Mouse (Mus musculus) frontal cortex, adult 2 months (tissue): ENCODE data around the gene 1600014C23Rik. TPM values are rescaled to one million over a fixed set of nuclear protein-coding genes. Genes with fewer than 3 reads are reported as not detected.

Experiments
- DNase-seq, 2 experiments: peaks; one replicate each; pipeline ENCODE4 v3.0.0; 2022; ENCODE audit warnings: low spot score in 1 of 2; ENCODE audit errors: extremely low spot score in 1 of 2
- polyA plus RNA-seq: library from polyadenylated mRNA; depleted of rRNA; stranded (reverse); fragments of >200 nt; gene quantifications from 2 replicates; pipeline ENCODE4 v1.2.3, GENCODE M21; 2012; rRNA removed

Gene 1600014C23Rik
- polyA plus RNA-seq, 1 experiment = 0.22 TPM

GRCm38 (mm10) chr17:45696981-45697380 is 36.7 kb downstream of the 1600014C23Rik start:
- DNase-seq = no peak

DNA sequence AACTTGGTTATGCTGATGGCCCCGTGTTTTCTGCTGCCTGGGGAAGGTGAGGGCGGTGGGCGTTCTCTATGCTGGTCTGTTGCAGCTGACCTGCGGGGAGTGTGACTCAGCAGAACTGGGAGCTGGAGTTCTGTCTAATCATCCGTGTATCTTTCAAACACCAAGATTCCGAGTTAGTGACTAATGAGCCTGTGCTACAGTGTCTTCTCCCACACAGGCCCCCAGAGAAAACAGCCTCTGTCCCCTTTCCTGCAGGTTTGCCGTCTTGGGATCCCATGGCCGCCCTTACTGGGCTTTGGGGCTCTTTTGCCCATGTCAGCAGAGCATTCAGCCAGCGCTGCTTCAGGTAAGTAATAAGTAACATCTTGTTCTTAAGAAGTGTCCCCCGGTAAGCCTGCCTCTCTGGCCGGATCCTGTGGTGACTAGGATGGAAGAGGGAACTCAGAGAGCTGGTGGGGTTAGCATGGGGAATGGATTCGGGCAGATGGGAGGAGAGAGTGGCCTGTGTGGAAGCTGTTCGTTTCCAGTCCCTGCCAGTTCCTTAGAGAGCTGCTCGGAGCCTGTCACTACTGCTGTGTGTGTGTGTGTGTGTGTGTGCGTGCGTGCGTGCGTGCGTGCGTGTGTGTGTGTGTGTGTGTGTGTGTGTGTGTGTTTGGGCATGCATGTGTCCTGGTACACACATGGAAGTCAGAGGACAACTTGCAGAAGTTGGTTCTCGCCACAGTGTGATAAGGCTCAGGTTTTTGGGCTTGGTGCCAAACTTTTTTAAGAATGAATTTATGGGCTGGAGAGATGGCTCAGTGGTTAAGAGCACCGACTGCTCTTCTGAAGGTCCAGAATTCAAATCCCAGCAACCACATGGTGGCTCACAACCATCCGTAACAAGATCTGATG is 38.2 kb downstream of the 1600014C23Rik start:
- DNase-seq = no peak

DNA sequence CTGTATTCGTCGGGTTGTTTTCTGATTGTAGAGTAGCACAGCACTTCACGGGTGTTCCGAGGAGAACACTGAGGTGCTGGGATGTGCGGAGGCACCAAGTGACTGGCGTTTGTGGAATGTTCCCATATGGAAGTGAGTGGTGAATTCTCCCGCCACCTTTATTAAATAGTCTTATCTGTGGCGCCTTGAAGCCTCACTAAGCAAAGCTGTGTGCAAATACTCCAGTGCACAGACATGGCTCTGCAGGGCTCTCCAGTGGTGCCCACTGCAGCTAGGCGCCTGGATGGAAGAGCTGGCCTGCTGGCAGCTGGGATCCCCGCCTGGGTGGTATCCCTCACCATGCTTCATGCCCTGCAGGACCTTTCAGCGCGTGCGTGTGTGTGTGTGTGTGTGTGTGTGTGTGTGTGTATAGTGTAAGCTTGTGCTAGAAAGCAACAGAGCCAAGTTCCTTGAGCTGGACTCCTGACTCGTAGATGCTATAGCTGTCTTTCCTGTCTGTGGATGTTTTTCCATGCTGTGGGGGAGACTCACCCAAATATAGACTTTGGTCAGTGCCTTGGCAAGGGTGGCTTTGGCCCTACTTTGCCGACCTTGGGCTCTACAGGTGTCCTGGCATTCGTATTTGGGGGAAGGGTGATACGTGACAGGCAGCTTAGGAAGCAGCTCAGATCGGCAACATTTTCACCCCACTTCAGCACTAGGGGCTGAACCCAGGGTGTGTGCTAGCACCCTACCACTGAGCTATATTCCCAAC is 39.7 kb downstream of the 1600014C23Rik start:
- no peak for DNase-seq

GRCm38 (mm10) chr17:45692159-45692558 is 41.5 kb downstream of the 1600014C23Rik start:
- DNase-seq = no peak

GRCm38 (mm10) chr17:45690044-45690443 is 43.6 kb downstream of the 1600014C23Rik start:
- DNase-seq = no peak

DNA sequence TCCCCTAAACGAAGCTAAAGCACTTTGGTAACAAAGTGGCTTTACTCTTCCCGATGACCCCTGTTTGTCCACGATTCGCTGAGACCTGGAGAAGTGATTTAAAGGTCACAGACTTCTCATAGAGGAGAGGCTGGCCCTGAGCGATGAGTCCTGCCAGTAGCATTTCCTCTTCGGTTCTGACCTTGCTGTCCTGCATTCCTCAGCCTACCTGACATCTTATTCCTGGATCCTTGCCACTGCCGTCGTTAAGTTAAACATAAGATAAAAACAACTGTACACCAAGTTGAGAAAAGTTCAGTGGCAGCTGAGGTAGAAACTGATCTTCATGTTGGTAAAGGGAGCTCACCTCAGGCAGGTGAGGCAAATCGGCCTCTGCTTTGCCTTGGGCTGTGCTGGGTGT is 44.5 kb downstream of the 1600014C23Rik start:
- no peak for DNase-seq

GRCm38 (mm10) chr17:45686716-45687115 is 46.9 kb downstream of the 1600014C23Rik start, which contains the start of gene Tmem63b:
TSS of gene Tmem63b (minus strand) at chr17:45686905.
- DNase-seq = no peak

- DNase-seq = peak; percentile 54 to 92
These were observed 47.5 kb downstream of the 1600014C23Rik start, which contains the start of gene Mrpl14 for GRCm38 (mm10) chr17:45686093-45686619. TSS of gene Mrpl14 (plus strand) at chr17:45686322.

DNA sequence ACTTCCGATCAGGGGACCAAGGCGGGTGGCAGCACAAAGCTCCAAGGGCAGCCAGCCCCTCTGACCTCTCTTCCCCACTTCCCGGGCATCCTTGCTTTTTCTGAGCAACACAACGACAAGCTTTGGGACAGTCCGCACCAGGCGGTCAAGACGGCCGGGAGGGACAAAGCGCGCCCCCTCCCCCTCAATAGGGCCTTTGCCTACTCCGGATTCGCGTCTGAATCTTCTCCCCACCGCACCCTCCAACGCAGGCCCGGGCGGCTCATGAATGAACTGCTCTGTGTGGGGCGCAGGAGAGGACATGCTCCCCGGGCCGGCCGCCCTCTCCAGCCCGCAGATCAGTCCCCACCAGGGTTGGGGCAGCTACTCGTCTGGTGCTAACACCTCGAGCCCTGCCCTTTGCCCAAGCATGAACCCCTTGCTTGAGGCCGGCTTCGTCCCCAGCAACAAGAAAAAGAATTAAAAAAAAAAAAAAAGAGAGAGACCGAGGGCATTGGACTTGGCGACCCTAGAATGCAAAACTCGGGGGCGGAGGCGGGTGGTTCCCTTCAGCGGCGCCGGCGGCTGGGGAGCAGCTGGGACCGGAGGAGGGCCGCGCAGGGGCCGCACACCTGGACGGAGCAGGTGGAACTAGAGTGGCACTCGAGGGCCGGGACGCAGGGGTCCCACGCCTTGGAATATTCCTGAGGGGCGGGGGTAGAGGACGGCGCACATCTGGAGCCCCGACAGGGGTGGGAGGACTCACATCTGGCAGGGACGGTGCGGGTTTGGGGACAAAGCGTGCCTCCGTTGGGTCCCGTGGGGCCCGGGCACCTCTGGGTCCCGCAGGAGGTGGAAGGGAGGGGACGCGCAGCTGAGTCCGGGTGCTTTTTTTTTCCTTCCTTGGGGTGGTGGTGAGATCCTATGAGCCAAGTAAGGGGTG is 48.2 kb downstream of the 1600014C23Rik start:
- peak in 1 of 2 experiments; percentile 53 for DNase-seq

DNA sequence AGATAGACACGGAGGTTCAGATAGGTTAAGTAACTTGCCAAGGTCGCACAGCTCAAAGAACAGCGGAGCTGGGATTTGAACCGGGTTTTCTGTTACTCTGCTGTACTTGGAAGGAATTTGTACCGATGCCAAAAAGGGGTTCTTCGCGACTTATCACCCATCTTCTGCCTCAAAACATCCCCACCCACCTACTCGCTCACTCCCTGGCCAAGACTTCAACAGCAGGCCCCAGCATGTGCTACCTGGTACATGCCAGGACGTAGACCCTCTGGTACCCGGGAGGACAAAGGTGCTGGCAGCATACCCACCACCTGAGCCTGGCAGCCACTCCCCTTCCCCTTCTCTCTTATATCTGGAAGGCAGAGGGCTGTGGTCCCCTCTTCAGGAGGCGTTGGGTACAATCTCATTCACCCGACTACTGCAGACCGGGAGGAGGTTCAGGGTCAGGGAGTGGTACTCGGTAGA is 48.9 kb downstream of the 1600014C23Rik start:
- DNase-seq = no peak

Other genes starting within 250 kb of the 1600014C23Rik start
- gene Aars2, start 227.0 kb downstream of the 1600014C23Rik start, polyA plus RNA-seq = 27.6 and 29.9 TPM in 2 replicates
- 2.0 and 2.1 TPM in 2 replicates for gene Tcte1, start 210.4 kb downstream of the 1600014C23Rik start, polyA plus RNA-seq
- 68.7 and 72.1 TPM in 2 replicates for gene Tmem151b, start 184.2 kb downstream of the 1600014C23Rik start, polyA plus RNA-seq
- gene Nfkbie, start 178.1 kb downstream of the 1600014C23Rik start, polyA plus RNA-seq = 1.8 and 2.0 TPM in 2 replicates
- 57.3 and 59.5 TPM in 2 replicates for gene Slc35b2, start 170.0 kb downstream of the 1600014C23Rik start, polyA plus RNA-seq
- gene Hsp90ab1, start 160.6 kb downstream of the 1600014C23Rik start, polyA plus RNA-seq = 952 and 985 TPM in 2 replicates
- gene Slc29a1, start 134.2 kb downstream of the 1600014C23Rik start, polyA plus RNA-seq = 35.4 and 38.9 TPM in 2 replicates
- not detected in 2 replicates for gene Mymx, start 131.7 kb downstream of the 1600014C23Rik start, polyA plus RNA-seq
- 0.23 and 0.34 TPM in 2 replicates for gene Capn11, start 74.5 kb downstream of the 1600014C23Rik start, polyA plus RNA-seq
- gene Mrpl14, start 47.5 kb downstream of the 1600014C23Rik start, polyA plus RNA-seq = 48.4 and 52.8 TPM in 2 replicates
- gene Tmem63b, start 46.9 kb downstream of the 1600014C23Rik start, polyA plus RNA-seq = 176 and 198 TPM in 2 replicates